Mouse (Mus musculus) limb, embryonic 10.5 days (tissue): ENCODE data around the gene Pfdn6. TPM values are rescaled to one million over a fixed set of nuclear protein-coding genes. Genes with fewer than 3 reads are reported as not detected.
"Not testable (repeated sequence)": the region's sequence is repeated elsewhere in the genome, so short reads cannot be mapped to it uniquely, and the experiment has no call there.

Experiments
- DNase-seq: peaks from one replicate; pipeline ENCODE4 v3.0.0-alpha.2; 2017; ENCODE audit warnings: low spot score
- H3K27ac ChIP-seq: fragments of 300-500 bp; sonication (generic); 2 replicates; pipeline ENCODE4 v1.5.1; 2016; ENCODE audit warnings: mild to moderate bottlenecking
- H3K27me3 ChIP-seq: fragments of 300-500 bp; sonication (generic); 2 replicates; pipeline ENCODE4 v1.6.1; 2016; ENCODE audit warnings: low read depth, mild to moderate bottlenecking; ENCODE audit not compliant: poor library complexity, severe bottlenecking
- H3K36me3 ChIP-seq: fragments of 300-500 bp; sonication (generic); 2 replicates; pipeline ENCODE4 v1.6.1; 2016; ENCODE audit warnings: mild to moderate bottlenecking, moderate library complexity
- H3K4me1 ChIP-seq: fragments of 300-500 bp; sonication (generic); 2 replicates; pipeline ENCODE4 v1.6.1; 2016
- H3K4me3 ChIP-seq: fragments of 300-500 bp; sonication (generic); 2 replicates; pipeline ENCODE4 v1.5.1; 2016; ENCODE audit warnings: mild to moderate bottlenecking, moderate library complexity
- H3K9me3 ChIP-seq: fragments of 300-500 bp; sonication (generic); replicated peaks from 2 replicates; pipeline ENCODE4 v1.6.1; 2016; ENCODE audit warnings: mild to moderate bottlenecking
- WGBS: fragments of 180-500 bp; shearing (Covaris S2); methylation state at CpG from one replicate; pipeline ENCODE4 v1.1.7; 2016; 5-methylcytosine and 5-hydroxymethylcytosine counted together
- polyA plus RNA-seq: library from polyadenylated mRNA; unstranded; fragments of >200 nt; fragmentation: Nextera tagmentation; extraction: Ambion mirVana; gene quantifications from 2 replicates; pipeline ENCODE4 v1.2.1, GENCODE M21; 2016

Pfdn6 gene
- polyA plus RNA-seq, 1 experiment from 2014 or later: 212 TPM

DNA sequence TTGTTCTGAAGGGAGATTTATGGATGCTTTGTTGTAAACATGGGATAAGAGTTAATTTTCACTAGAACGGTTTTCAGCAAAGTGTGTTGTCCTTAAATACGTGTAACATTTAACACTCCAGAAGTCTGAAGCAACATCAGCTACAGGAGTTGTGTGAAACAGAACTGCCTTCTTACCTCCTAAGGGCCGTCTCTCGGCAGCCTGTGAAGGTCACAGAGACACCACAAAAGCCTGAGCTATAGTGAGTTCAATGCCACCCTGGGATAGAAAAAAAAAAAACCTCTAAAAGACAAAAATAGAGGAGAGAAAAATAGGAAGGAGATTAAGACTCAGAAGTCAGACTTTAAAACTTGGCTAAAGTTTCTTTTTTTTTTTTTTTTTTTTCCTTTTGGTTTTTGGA lies 38.1 kb downstream of the Pfdn6 start:
- no peaks in the 10 kb centered on the region for H3K9me3 ChIP-seq
- H3K27ac ChIP-seq: no peak overlapping the region
- no peak for DNase-seq
- no peaks in the 10 kb centered on the region for H3K27me3 ChIP-seq
- 41% methylated on average over 4 of the region's 4 CpGs for WGBS
- no peaks in the 10 kb centered on the region for H3K36me3 ChIP-seq
- H3K4me3 ChIP-seq: no peak overlapping the region
- 0 out of 2 replicates have a peak, but pooled peaks cover 4% of the 10 kb centered on the region for H3K4me1 ChIP-seq

DNA sequence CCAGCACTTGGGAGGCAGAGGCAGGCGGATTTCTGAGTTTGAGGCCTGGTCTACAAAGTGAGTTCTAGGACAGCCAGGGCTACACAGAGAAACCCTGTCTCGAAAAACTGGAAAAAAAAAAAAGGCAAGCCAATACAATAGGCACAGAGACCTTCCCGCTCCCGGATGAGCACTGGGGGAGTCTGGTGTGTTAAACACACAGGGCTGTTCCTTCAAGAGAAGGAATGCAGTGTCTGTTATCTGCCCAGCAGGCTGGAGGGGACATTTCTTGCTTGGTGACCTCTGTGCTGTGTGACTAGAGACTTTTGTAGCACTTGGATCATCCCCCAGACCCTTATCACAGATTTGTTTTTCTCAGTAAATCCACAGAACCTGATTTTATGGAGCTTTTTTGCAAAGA lies 38.5 kb downstream of the Pfdn6 start:
- no peak overlapping the region for H3K27ac ChIP-seq
- H3K27me3 ChIP-seq: no peaks in the 10 kb centered on the region
- H3K4me3 ChIP-seq: no peak overlapping the region
- H3K4me1 ChIP-seq: 0 out of 2 replicates have a peak, but pooled peaks cover 4% of the 10 kb centered on the region
- H3K9me3 ChIP-seq: no peaks in the 10 kb centered on the region
- WGBS: 74% methylated on average over 4 of the region's 4 CpGs
- H3K36me3 ChIP-seq: no peaks in the 10 kb centered on the region
- DNase-seq: no peak

DNA sequence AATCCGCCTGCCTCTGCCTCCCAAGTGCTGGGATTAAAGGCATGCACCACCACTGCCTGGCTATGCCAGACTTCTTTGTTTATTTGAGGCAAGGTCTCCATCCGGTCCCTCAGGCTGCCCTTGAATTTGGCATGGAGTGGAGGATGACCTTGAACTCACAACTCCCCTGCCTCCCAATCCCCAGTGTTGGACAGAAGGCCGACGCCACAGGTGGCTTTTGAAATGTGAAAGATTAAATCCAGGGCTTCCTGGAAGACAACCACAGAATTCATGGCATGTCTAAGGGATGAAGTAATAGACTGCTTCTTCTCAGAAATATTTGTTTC lies 39.2 kb downstream of the Pfdn6 start:
- WGBS: 90% methylated on average over 4 of the region's 4 CpGs
- H3K4me1 ChIP-seq: 0 out of 2 replicates have a peak, but pooled peaks cover 4% of the 10 kb centered on the region
- H3K36me3 ChIP-seq: no peaks in the 10 kb centered on the region
- no peaks in the 10 kb centered on the region for H3K9me3 ChIP-seq
- no peak overlapping the region for H3K4me3 ChIP-seq
- no peaks in the 10 kb centered on the region for H3K27me3 ChIP-seq
- DNase-seq: no peak
- H3K27ac ChIP-seq: no peak overlapping the region

DNA sequence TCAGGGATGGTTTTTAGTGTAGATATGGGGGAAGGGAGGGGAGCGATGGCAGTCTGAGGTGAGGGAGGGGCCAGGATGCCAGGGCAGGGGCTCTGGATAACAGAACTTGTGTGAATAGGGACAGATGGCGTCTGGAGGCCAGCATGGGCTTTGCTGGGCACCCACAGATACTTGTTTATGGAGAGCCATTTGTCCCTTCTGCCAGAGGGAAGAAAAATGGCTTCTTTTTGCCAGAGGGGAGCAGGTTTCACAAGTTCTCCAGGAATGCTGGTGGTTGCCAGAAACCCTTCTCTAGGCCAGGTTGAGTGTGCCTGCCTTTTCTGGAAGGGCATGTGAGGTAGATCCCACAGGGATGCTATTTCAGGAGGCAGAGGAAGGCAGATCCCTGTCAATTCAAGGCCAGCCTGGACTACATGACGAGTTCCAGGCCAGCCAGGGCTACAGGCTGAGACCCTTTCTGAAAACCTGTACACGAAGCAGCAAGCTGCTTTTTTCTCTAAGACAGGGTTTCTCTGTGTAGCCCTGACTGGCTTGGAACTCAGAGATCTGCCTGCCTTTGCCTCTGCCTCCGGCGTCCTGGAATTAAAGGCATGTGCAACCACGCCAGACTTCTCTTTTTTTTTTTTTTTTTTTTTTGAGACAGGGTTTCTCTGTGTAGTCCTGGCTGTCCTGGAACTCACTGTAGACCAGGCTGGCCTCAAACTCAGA lies 39.7 kb downstream of the Pfdn6 start:
- no peaks in the 10 kb centered on the region for H3K9me3 ChIP-seq
- H3K27ac ChIP-seq: no peak overlapping the region
- DNase-seq: no peak
- no peak overlapping the region for H3K4me3 ChIP-seq
- 0 out of 2 replicates have a peak, but pooled peaks cover 4% of the 10 kb centered on the region for H3K4me1 ChIP-seq
- H3K27me3 ChIP-seq: no peaks in the 10 kb centered on the region
- 68% methylated on average over 7 of the region's 7 CpGs for WGBS
- no peaks in the 10 kb centered on the region for H3K36me3 ChIP-seq

DNA sequence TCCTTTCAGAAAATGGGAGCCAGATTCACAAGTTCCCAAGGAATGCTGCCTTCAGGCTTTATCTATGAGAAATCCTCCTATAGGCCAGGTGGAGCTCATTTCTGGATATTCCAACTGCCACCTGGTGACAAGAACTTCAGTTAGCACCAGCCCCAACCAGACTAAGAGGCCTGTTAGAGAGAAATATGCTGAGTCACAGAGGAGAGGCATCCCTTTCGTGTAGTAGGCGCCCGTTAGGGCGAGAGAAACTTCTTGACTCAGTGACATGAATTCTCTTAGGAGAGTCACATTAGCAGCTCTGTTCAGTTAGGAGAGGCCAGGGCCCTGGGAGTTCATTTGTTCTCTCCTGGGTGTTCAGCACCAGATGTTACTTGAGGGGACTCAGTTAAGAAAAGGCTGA lies 40.5 kb downstream of the Pfdn6 start:
- no peak overlapping the region for H3K4me3 ChIP-seq
- no peaks in the 10 kb centered on the region for H3K4me1 ChIP-seq
- 79% methylated on average over 4 of the region's 4 CpGs for WGBS
- H3K27ac ChIP-seq: no peak overlapping the region
- DNase-seq: no peak
- no peaks in the 10 kb centered on the region for H3K9me3 ChIP-seq
- H3K36me3 ChIP-seq: no peaks in the 10 kb centered on the region
- no peaks in the 10 kb centered on the region for H3K27me3 ChIP-seq

DNA sequence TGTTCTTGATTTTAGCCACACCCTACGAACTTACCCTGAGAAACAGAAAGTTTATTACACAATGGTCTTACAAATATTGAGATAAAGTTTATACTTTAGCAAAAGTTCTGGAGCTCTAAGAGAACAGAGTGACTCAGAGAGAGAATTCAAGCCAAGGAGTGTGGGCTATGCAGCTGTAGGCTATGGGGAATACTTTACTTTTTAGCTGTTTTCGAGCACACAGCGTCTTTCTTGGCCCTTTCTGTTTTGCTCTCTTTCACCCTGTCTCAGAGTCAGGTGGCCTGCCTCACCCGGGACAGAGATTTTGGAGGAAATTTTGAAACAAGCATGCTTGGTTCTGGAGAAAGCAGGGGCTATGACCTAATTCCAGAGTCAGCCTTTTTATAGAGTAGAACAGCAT lies 42.0 kb downstream of the Pfdn6 start:
- not testable (repeated sequence) for H3K9me3 ChIP-seq, DNase-seq, H3K4me1 ChIP-seq, H3K36me3 ChIP-seq, H3K27me3 ChIP-seq, H3K4me3 ChIP-seq, H3K27ac ChIP-seq
- WGBS: 90% methylated on average over 4 of the region's 4 CpGs

DNA sequence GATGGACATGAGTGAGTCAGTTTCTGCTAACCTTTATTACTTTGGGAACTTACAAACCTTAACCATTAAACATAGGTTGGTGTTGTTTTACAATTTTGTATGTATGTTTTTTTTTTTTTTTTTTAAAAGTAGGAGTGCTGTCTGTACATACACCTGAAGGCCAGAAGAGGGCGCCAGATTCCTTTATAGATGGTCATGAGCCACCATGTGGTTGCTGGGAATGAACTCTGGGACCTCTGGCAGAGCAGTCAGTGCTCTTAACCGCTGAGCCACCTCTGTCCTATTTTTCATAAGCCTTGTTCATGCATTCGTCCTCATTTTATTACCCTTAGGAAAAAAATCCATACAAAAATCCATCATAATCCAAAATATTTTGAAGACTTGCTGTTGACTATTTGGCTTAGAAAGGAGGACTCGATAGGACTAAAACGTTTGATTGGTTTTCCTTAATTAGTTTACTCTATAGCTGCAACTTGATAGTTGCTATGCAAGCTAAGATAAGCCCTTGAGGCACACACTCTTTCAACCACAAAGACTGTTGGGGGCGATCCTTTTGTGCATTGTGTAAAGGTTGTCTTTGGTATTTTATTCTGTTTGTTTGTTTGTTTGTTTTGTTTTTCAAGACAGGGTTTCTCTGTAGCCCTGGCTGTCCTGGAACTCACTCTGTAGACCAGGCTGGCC lies 42.9 kb downstream of the Pfdn6 start:
- 45% methylated on average over 6 of the region's 6 CpGs for WGBS
- Histone ChIP-seq H3K27me3 (no peaks in the 10 kb centered on the region), H3K9me3 (no peaks in the 10 kb centered on the region), H3K36me3 (no peaks in the 10 kb centered on the region), H3K4me1 (no peaks in the 10 kb centered on the region), H3K27ac (no peak overlapping the region), H3K4me3 (no peak overlapping the region)
- peak; percentile 71 for DNase-seq

DNA sequence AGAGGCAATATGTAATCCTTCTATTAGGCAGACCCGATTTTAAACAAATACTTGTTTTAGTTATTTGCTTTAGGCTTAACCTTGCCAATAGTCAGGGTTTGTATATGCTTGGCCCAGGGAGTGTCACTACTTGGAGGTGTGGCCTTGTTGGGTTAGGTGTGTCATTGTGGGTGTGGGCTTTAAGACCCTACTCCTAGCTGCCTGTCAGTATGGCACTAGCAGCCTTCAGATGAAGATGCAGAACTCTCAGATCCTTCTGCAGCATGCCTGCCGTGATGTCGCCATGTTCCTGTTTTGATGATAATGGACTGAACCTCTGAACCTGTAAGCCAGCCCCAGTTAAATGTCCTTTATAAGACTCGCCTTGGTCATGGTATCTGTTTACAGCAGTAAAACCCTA lies 47.1 kb downstream of the Pfdn6 start:
- WGBS: 82% methylated on average over 4 of the region's 4 CpGs
- peaks cover 12% of the 10 kb centered on the region for H3K4me1 ChIP-seq
- not testable (repeated sequence) for H3K9me3 ChIP-seq, H3K27me3 ChIP-seq, H3K4me3 ChIP-seq, DNase-seq, H3K36me3 ChIP-seq, H3K27ac ChIP-seq

DNA sequence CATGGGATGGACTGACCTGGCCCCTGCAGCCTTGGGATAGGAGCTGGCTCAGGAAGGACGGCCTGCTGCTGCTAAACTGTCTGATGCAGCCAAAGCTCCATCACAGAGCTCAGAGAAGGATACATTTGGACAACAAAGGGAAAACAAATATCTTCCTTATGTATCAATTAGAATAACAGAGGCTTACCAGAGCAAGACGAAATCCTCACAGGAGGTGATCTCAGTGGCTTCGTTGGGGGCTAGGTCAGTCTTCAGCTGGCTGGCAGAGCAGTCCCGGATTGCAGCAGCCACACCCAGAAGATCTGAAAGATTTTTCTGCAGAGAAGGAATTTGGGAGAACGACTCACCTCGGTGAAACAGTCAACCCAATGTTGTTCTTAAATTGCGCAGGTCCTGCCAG lies 47.7 kb downstream of the Pfdn6 start:
- Histone ChIP-seq H3K27ac (no peak overlapping the region), H3K9me3 (no peaks in the 10 kb centered on the region), H3K27me3 (no peaks in the 10 kb centered on the region), H3K36me3 (no peaks in the 10 kb centered on the region), H3K4me1 (peaks cover 15% of the 10 kb centered on the region), H3K4me3 (no peak overlapping the region)
- no peak for DNase-seq
- 33% methylated on average over 7 of the region's 7 CpGs for WGBS

DNA sequence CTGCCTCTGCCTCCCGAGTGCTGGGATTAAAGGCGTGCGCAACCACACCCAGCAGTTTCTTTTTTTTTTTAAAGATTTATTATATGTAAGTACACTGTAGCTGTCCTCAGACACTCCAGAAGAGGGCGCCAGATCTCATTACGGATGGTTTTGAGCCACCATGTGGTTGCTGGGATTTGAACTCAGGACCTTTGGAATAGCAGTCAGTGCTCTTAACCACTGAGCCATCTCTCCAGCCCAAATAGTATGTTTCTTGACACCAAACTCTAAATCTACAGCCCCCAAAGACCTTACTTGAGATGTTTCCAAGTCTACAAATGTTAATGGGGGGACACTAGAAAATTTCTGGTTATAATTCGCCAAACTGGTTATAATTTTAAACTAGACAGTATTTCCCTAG lies 48.3 kb downstream of the Pfdn6 start:
- not testable (repeated sequence) for DNase-seq, H3K36me3 ChIP-seq, H3K27me3 ChIP-seq, H3K27ac ChIP-seq, H3K9me3 ChIP-seq, H3K4me3 ChIP-seq
- peaks cover 15% of the 10 kb centered on the region for H3K4me1 ChIP-seq
- 72% methylated on average over 6 of the region's 6 CpGs for WGBS

DNA sequence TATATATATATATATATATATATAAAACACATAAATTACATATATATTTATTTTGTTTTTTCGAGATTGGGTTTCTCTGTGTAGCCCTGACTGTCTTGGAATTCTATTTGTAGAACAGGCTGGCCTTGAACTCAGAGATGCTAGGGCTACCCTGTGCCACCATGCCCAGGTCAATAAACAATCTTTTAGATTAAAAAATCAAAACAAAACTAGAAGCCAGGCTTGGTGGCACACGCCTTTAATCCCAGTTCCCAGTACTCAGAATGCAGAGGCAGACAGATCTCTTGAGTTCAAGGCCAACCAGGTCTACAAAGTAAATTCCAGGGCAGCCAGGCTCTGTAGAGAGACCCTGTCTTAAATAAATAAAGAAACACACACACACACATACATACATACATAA lies 48.8 kb downstream of the Pfdn6 start:
- peaks cover 8% of the 10 kb centered on the region for H3K36me3 ChIP-seq
- H3K4me1 ChIP-seq: peaks cover 15% of the 10 kb centered on the region
- DNase-seq: no peak
- H3K4me3 ChIP-seq: no peak overlapping the region
- WGBS: 74% methylated on average over 2 of the region's 2 CpGs
- H3K9me3 ChIP-seq: no peaks in the 10 kb centered on the region
- H3K27ac ChIP-seq: no peak overlapping the region
- no peaks in the 10 kb centered on the region for H3K27me3 ChIP-seq

DNA sequence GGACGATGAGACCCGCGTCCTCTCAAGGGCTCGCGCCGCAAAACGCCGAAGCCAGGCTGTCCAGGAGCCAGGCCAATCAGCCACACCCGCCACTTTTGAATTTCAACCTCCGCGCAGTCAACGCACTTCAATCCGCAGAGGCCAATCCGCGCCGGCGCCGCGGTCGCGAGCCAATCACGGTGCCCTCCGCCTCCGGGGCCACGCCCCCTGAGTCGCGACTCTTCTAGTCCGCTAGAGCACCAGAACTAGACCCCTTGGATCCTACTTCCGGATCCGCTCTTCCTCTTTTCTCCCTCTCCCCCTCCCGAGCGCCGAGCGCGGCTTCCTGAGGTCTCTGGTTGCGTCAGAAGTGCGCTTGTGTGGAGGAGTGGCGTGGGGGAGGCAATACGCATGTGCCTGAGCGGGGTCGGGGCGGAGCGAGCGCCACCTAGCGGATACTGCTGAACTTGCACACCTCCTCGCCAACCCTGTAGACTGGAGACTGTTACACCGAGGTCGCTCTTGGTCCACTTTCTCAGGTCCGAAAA lies 49.5 kb downstream of the Pfdn6 start, which contains the start of gene Kifc1:
TSS of gene Kifc1 (minus strand) at position 129 of the 527 bp plus-strand sequence.
- H3K4me3 ChIP-seq: peak within 1 kb of the TSS; percentile 77
- DNase-seq: peak; percentile 99
- H3K4me1 ChIP-seq: peaks cover 15% of the 10 kb centered on the region
- H3K36me3 ChIP-seq: peaks cover 15% of the 10 kb centered on the region
- peak within 1 kb of the TSS; percentile 91 for H3K27ac ChIP-seq
- H3K9me3 ChIP-seq: no peaks in the 10 kb centered on the region
- no peaks in the 10 kb centered on the region for H3K27me3 ChIP-seq
- WGBS: under 1% methylated on average over 49 of the region's 49 CpGs

DNA sequence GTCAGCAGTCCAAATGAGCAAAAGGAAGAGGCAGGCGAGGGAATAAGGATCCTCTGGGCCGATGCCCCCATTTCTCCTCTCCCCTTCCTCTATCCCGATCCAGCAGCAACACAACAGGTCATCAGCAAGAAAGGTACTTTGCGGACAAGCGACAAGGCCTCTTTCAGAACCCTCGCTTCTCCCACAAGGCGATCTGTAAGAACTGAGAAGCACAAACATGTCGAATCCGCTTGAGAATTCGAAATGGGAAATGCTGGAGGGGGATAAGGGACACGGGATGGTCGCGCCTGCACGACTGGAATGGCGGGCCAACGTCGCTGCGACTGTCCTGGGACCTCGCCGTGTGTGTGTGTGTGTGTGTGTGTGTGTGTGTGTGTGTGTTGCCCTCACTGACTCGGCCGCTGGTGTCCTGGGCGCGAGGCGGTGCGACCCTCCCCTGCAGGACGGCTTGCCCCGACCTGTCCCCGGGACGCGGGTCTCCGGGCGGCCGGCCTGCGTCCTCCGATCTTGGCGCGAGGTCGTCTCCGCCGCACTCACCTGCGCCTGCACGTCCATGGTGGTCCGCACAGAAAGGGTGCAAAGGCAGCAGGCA lies 50.1 kb downstream of the Pfdn6 start:
- under 1% methylated on average over 44 of the region's 44 CpGs for WGBS

More for the DNA sequence above, 50.1 kb downstream of the Pfdn6 start:
- H3K9me3 ChIP-seq, H3K27me3 ChIP-seq, DNase-seq: not testable (repeated sequence)
- Histone ChIP-seq H3K36me3 (peaks cover 19% of the 10 kb centered on the region), H3K4me1 (peaks cover 15% of the 10 kb centered on the region), H3K27ac (peak overlapping the region; percentile 91), H3K4me3 (peak overlapping the region; percentile 77)
